ENCODE assay signal across 10 mouse cellular contexts in the genomic region with DNA sequence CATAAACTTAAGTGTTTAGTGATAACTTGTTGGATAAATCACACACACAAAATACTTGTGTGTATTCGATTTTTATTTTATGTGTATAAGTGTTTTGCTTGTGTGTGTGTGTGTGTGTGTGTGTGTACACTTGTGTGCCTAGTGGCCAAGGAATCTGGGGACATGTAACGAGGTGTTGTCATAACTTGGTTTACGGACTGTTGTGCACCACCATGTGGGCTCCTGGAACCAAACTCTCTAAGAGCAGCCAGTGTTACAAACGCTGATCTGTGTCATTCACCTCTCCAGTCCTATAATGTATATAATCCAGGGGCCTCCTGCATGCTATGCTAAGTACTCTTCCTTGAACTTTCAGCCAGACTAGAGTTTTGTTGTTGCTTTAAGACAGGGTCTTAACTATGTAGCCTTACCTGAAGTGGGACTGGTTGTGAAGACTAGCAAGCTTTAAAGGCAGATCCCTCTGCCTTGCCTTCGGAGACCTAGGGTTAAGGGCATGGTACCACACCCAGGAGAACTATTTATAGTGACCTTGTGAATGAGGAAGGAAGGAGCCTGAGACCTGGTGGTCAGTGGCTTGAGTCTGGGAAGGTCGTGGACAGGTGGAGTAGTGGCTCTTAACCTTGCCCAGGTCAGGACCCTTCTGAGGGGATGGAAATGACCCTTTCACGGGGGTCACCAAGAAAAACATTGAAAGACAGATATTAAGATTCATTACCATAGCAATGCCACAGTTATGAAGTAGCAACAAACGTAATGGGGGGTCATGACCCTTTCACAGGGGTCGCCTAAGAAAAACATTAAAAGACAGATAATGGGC. TPM values are rescaled to one million over a fixed set of nuclear protein-coding genes. Genes with fewer than 3 reads are reported as not detected.
A peak's percentile ranks its signal among the peaks of the same experiment; 100 is the strongest.
DNase-seq lines count a peak whose midpoint lies in the region; ATAC-seq and TF ChIP-seq lines count a peak whose summit lies in the region.
"Had no signal": no experiment of that assay in that cellular context is flagged by ENCODE, and none has a peak within 500 bp of the region (broad histone marks: within the 10 kb centered on the region; RNA-seq: fewer than 3 reads in every experiment).

No protein-coding gene starts in this region.

- no peak overlapping the region for H3K27ac ChIP-seq in heart, embryonic 11.5 days (ENCODE audit: low read depth, low read length)
- no peak overlapping the region for H3K27ac ChIP-seq in heart, adult 2 months
- H3K27ac ChIP-seq in embryonic fibroblast, embryonic 13.5 days (ENCODE audit: insufficient read depth, low read length), result no peak overlapping the region
- H3K27ac ChIP-seq in limb, embryonic 15.5 days, result no peak overlapping the region

- no peaks in the 10 kb centered on the region for H3K79me2 ChIP-seq in heart, adult 2 months (replicated peaks; ENCODE audit: control insufficient read depth, insufficient read depth, low read length)

- TF ChIP-seq EP300 in heart, adult 2 months (IDR thresholded peaks at IDR 0.05; ENCODE audit: insufficient read depth, low read depth, low read length), result no peak

- no peak for DNase-seq in heart, adult 2 months
- DNase-seq in A20 (ENCODE audit: low read depth, low spot score), result peak; percentile 49
- DNase-seq in embryo, embryonic 11 days, result no peak
- DNase-seq in right cerebral cortex, adult 18-20 months, result no peak
- DNase-seq: lung, postnatal 36 days had no signal

- H3K9ac ChIP-seq in heart, embryonic 11.5 days (ENCODE audit: low read depth, low read length), result peak overlapping the region; percentile 96; the same call in 1 of the 2 replicates
- H3K9ac ChIP-seq in heart, adult 2 months (ENCODE audit: low read depth, low read length), result no peak overlapping the region
- H3K9ac ChIP-seq in limb, embryonic 15.5 days, result peak overlapping the region; percentile 94; the same call in 1 of the 2 replicates

- WGBS in heart, embryonic 11.5 days (ENCODE audit: insufficient replicate concordance), result 70% methylated on average over 9 of the region's 9 CpGs
- WGBS in heart, adult 2 months, result 60% methylated on average over 9 of the region's 9 CpGs
- WGBS in limb, embryonic 15.5 days, result 56% methylated on average over 9 of the region's 9 CpGs

- peak overlapping the region; percentile 99 for H3K4me2 ChIP-seq in heart, embryonic 11.5 days
- peak overlapping the region; percentile 95; the same call in 1 of the 2 replicates for H3K4me2 ChIP-seq in limb, embryonic 15.5 days

- TF ChIP-seq POLR2A in heart, adult 2 months (IDR thresholded peaks at IDR 0.05; ENCODE audit: insufficient read depth, low read depth, low read length), result no peak
- TF ChIP-seq POLR2A in embryonic fibroblast, embryonic 13.5 days (IDR thresholded peaks at IDR 0.05; ENCODE audit: low read depth, low read length), result no peak

- H3K4me3 ChIP-seq in heart, embryonic 11.5 days (ENCODE audit: low read depth, low read length), result peak overlapping the region; percentile 94
- H3K4me3 ChIP-seq in heart, adult 2 months, result no peak overlapping the region
- peak overlapping the region; percentile 81 for H3K4me3 ChIP-seq in embryonic fibroblast, embryonic 13.5 days (ENCODE audit: insufficient read depth, low read length)
- no peak overlapping the region; the same call in 1 of the 2 replicates for H3K4me3 ChIP-seq in limb, embryonic 15.5 days

- H3K4me1 ChIP-seq in heart, embryonic 11.5 days (ENCODE audit: control insufficient read depth, insufficient read depth, low read length), result peaks cover 20% of the 10 kb centered on the region
- peaks cover 10% of the 10 kb centered on the region for H3K4me1 ChIP-seq in heart, adult 2 months (ENCODE audit: control insufficient read depth, insufficient read depth, low read length)
- H3K4me1 ChIP-seq in embryonic fibroblast, embryonic 13.5 days (ENCODE audit: control insufficient read depth, insufficient read depth, low read length), result peaks cover 4% of the 10 kb centered on the region; the same call in 1 of the 2 replicates
- peaks cover 33% of the 10 kb centered on the region for H3K4me1 ChIP-seq in limb, embryonic 15.5 days

- H3K9me3 ChIP-seq in heart, embryonic 11.5 days (replicated peaks; ENCODE audit: control insufficient read depth, low read length), result no peaks in the 10 kb centered on the region
- H3K9me3 ChIP-seq in limb, embryonic 15.5 days, result no peaks in the 10 kb centered on the region

- H3K36me3 ChIP-seq in heart, embryonic 11.5 days (ENCODE audit: control insufficient read depth, insufficient read depth, low read length), result peaks cover 27% of the 10 kb centered on the region
- no peaks in the 10 kb centered on the region for H3K36me3 ChIP-seq in heart, adult 2 months (ENCODE audit: control insufficient read depth, insufficient read depth, low read length)
- H3K36me3 ChIP-seq in limb, embryonic 15.5 days, result peaks cover 47% of the 10 kb centered on the region

- no peak for ATAC-seq in heart, embryonic 11.5 days (replicated peaks; ENCODE audit: insufficient number of reproducible peaks, low FRiP score, low TSS enrichment)
- no peak for ATAC-seq in limb, embryonic 15.5 days (ENCODE audit: insufficient number of reproducible peaks, low FRiP score, low TSS enrichment, low read depth)
- no peak for ATAC-seq in inflammation-experienced regulatory T-cells, adult 6 months

- intact Hi-C loops in heart, adult 2 months (cut with DNase I), result loop anchor here (5.0 kb wide), 1 partner anchor 239 kb away; the partner anchor contains the start of gene Ddx39b

- no peaks in the 10 kb centered on the region for H3K27me3 ChIP-seq in heart, embryonic 11.5 days (ENCODE audit: control insufficient read depth, insufficient read depth, low read length)
- H3K27me3 ChIP-seq in heart, adult 2 months (ENCODE audit: control insufficient read depth, insufficient read depth, low read length), result no peaks in the 10 kb centered on the region
- H3K27me3 ChIP-seq in limb, embryonic 15.5 days, result no peaks in the 10 kb centered on the region

- no peak for TF ChIP-seq CTCF in heart, adult 2 months (IDR thresholded peaks at IDR 0.05)
- TF ChIP-seq CTCF in embryonic fibroblast, embryonic 13.5 days (IDR thresholded peaks at IDR 0.05; ENCODE audit: borderline replicate concordance, insufficient read depth, low read length), result no peak

RNA-seq across cellular contexts. Expression of gene Vars, which starts 2.4 kb away (rescaled TPM):
- polyA plus RNA-seq in heart, embryonic 11.5 days (2014; fragmentation: Nextera tagmentation; extraction: Ambion mirVana), result 55.7 and 59.7 TPM in 2 replicates
- 10 to 100 TPM; 27.0 to 28.5 TPM for total RNA-seq in heart, adult 2 months (2021)
- 32.7 and 39.2 TPM in 2 replicates for polyA plus RNA-seq in heart, adult 2 months (2012; rRNA removed)
- polyA plus RNA-seq in embryonic fibroblast, embryonic 13.5 days (2011; ENCODE audit: insufficient read length, low read depth, missing spikeins), result 81.3 and 85.7 TPM in 2 replicates
- polyA plus RNA-seq in limb, embryonic 15.5 days (2015; fragmentation: Nextera tagmentation; extraction: Ambion mirVana), result 94.4 and 95.1 TPM in 2 replicates
- 10 to 100 TPM; 27.2 to 30.9 (median 30.8) TPM for polyA plus RNA-seq in inflammation-experienced regulatory T-cells, adult 6 months (2017; shearing (Covaris generic))

RNA-seq across cellular contexts. Expression of gene Vwa7, which starts 13.1 kb away (rescaled TPM):
- 0.20 and 0.27 TPM in 2 replicates for polyA plus RNA-seq in heart, embryonic 11.5 days (2014; fragmentation: Nextera tagmentation; extraction: Ambion mirVana)
- total RNA-seq in heart, adult 2 months (2021), result 10 to 100 TPM; 10.0 to 10.9 TPM
- 7.5 and 10.2 TPM in 2 replicates for polyA plus RNA-seq in heart, adult 2 months (2012; rRNA removed)
- polyA plus RNA-seq in embryonic fibroblast, embryonic 13.5 days (2011; ENCODE audit: insufficient read length, low read depth, missing spikeins), result 0.12 and 0.26 TPM in 2 replicates
- polyA plus RNA-seq in limb, embryonic 15.5 days (2015; fragmentation: Nextera tagmentation; extraction: Ambion mirVana), result 0.18 and 0.20 TPM in 2 replicates
- polyA plus RNA-seq in inflammation-experienced regulatory T-cells, adult 6 months (2017; shearing (Covaris generic)), result under 1 TPM in 2 of 3 experiments, not detected in 1; 0.10 to 0.28 TPM

RNA-seq across cellular contexts. Expression of gene Lsm2, which starts 21.6 kb away (rescaled TPM):
- 162 and 169 TPM in 2 replicates for polyA plus RNA-seq in heart, embryonic 11.5 days (2014; fragmentation: Nextera tagmentation; extraction: Ambion mirVana)
- total RNA-seq in heart, adult 2 months (2021), result 10 to 100 TPM; 17.3 to 21.3 TPM
- polyA plus RNA-seq in heart, adult 2 months (2012; rRNA removed), result 50.7 and 58.0 TPM in 2 replicates
- polyA plus RNA-seq in embryonic fibroblast, embryonic 13.5 days (2011; ENCODE audit: insufficient read length, low read depth, missing spikeins), result 74.8 and 93.3 TPM in 2 replicates
- polyA plus RNA-seq in limb, embryonic 15.5 days (2015; fragmentation: Nextera tagmentation; extraction: Ambion mirVana), result 143 and 159 TPM in 2 replicates
- 10 to 100 TPM; 37.7 to 67.4 (median 40.0) TPM for polyA plus RNA-seq in inflammation-experienced regulatory T-cells, adult 6 months (2017; shearing (Covaris generic))

RNA-seq across cellular contexts. Expression of gene Sapcd1, which starts 24.6 kb away (rescaled TPM):
- 1.8 and 2.1 TPM in 2 replicates for polyA plus RNA-seq in heart, embryonic 11.5 days (2014; fragmentation: Nextera tagmentation; extraction: Ambion mirVana)
- total RNA-seq in heart, adult 2 months (2021), result not detected
- 0.20 and 0.67 TPM in 2 replicates for polyA plus RNA-seq in heart, adult 2 months (2012; rRNA removed)
- not detected in 2 replicates for polyA plus RNA-seq in embryonic fibroblast, embryonic 13.5 days (2011; ENCODE audit: insufficient read length, low read depth, missing spikeins)
- polyA plus RNA-seq in limb, embryonic 15.5 days (2015; fragmentation: Nextera tagmentation; extraction: Ambion mirVana), result 8.9 and 9.4 TPM in 2 replicates
- 1 to 10 TPM in 2 of 3 experiments, under 1 TPM in 1; 0.54 to 2.6 (median 1.4) TPM for polyA plus RNA-seq in inflammation-experienced regulatory T-cells, adult 6 months (2017; shearing (Covaris generic))

RNA-seq across cellular contexts. Expression of gene Hspa1l, which starts 30.7 kb away (rescaled TPM):
- polyA plus RNA-seq in heart, embryonic 11.5 days (2014; fragmentation: Nextera tagmentation; extraction: Ambion mirVana), result 1.7 and 4.0 TPM in 2 replicates
- total RNA-seq in heart, adult 2 months (2021), result 10 to 100 TPM in 1 of 2 experiments, 1 to 10 TPM in 1; 8.3 to 10.9 TPM
- polyA plus RNA-seq in heart, adult 2 months (2012; rRNA removed), result 3.6 and 6.6 TPM in 2 replicates
- not detected in 2 replicates for polyA plus RNA-seq in embryonic fibroblast, embryonic 13.5 days (2011; ENCODE audit: insufficient read length, low read depth, missing spikeins)
- 0.46 and 0.65 TPM in 2 replicates for polyA plus RNA-seq in limb, embryonic 15.5 days (2015; fragmentation: Nextera tagmentation; extraction: Ambion mirVana)
- polyA plus RNA-seq in inflammation-experienced regulatory T-cells, adult 6 months (2017; shearing (Covaris generic)), result not detected
- total RNA-seq: granulocyte monocyte progenitor cell, adult 5-6 weeks had no signal

Comparison
In these comparisons a context has a peak if more than half of its experiments do, and no peak if none do; other contexts are left out.
1. H3K4me3 ChIP-seq: peak in heart, embryonic 11.5 days (single experiment) and embryonic fibroblast, embryonic 13.5 days (single experiment); none in heart, adult 2 months (single experiment) and limb, embryonic 15.5 days (single experiment).